ENCODE assay signal across 8 mouse cellular contexts in genomic region chr6:122764446-122765297, GRCm38 (mm10). TPM values are rescaled to one million over a fixed set of nuclear protein-coding genes. Genes with fewer than 3 reads are reported as not detected.
DNase-seq lines count a peak whose midpoint lies in the region; ATAC-seq lines count a peak whose summit lies in the region.

No protein-coding gene starts in this region.

- peaks cover 15% of the 10 kb centered on the region; the same call in 1 of the 2 replicates for H3K27me3 ChIP-seq in forebrain, embryonic 12.5 days
- H3K27me3 ChIP-seq in hindbrain, embryonic 14.5 days (ENCODE audit: control insufficient read depth, insufficient read depth, low read length): no peaks in the 10 kb centered on the region
- no peaks in the 10 kb centered on the region for H3K27me3 ChIP-seq in limb, embryonic 11.5 days (ENCODE audit: control insufficient read depth, insufficient read depth, low read length)

- peak; percentile 37 to 48 for DNase-seq in heart, adult 18-20 months
- no peak for DNase-seq in heart, adult 8-10 months (ENCODE audit: low spot score)
- DNase-seq in c-Kit-negative CD71-positive TER-119-positive erythroid progenitor cells, embryonic 14.5 days (ENCODE audit: low read depth, low spot score): peak; percentile 54
- peak; percentile 82 for DNase-seq in hindbrain, embryonic 14.5 days (ENCODE audit: low spot score)
- DNase-seq in limb, embryonic 11.5 days (ENCODE audit: low spot score): peak; percentile 76
- peak; percentile 17 to 21 for DNase-seq in natural killer cell, adult 2 months (ENCODE audit: low spot score in 2 of 2)
- DNase-seq in thymus, postnatal 0 days (ENCODE audit: low spot score): peak; percentile 70

- under 1% methylated on average over 56 of the region's 56 CpGs for WGBS in forebrain, embryonic 12.5 days
- WGBS in hindbrain, embryonic 14.5 days: under 1% methylated on average over 56 of the region's 56 CpGs
- 1% methylated on average over 56 of the region's 56 CpGs for WGBS in limb, embryonic 11.5 days

- peak overlapping the region; percentile 52 for H3K4me3 ChIP-seq in forebrain, embryonic 12.5 days (replicated peaks)
- H3K4me3 ChIP-seq in hindbrain, embryonic 14.5 days (replicated peaks; ENCODE audit: low read length): peak overlapping the region; percentile 54
- H3K4me3 ChIP-seq in limb, embryonic 11.5 days (ENCODE audit: low read depth, low read length): peak overlapping the region; percentile 45

- peak overlapping the region; percentile 84 for H3K27ac ChIP-seq in forebrain, embryonic 12.5 days
- H3K27ac ChIP-seq in hindbrain, embryonic 14.5 days: peak overlapping the region; percentile 98
- peak overlapping the region; percentile 52 for H3K27ac ChIP-seq in limb, embryonic 11.5 days (replicated peaks; ENCODE audit: low read depth, low read length)

- H3K4me1 ChIP-seq in forebrain, embryonic 12.5 days: peaks cover 24% of the 10 kb centered on the region
- H3K4me1 ChIP-seq in hindbrain, embryonic 14.5 days (replicated peaks; ENCODE audit: control insufficient read depth, insufficient read depth, low read length): peaks cover 21% of the 10 kb centered on the region
- H3K4me1 ChIP-seq in limb, embryonic 11.5 days (ENCODE audit: control insufficient read depth, insufficient read depth, low read length): peaks cover 8% of the 10 kb centered on the region

- H3K4me2 ChIP-seq in forebrain, embryonic 12.5 days: peak overlapping the region; percentile 88
- peak overlapping the region; percentile 82 for H3K4me2 ChIP-seq in hindbrain, embryonic 14.5 days (replicated peaks)
- H3K4me2 ChIP-seq in limb, embryonic 11.5 days (ENCODE audit: low read depth, severe bottlenecking): peak overlapping the region; percentile 85

- H3K36me3 ChIP-seq in forebrain, embryonic 12.5 days (replicated peaks): no peaks in the 10 kb centered on the region
- H3K36me3 ChIP-seq in hindbrain, embryonic 14.5 days (replicated peaks; ENCODE audit: control insufficient read depth, insufficient read depth): no peaks in the 10 kb centered on the region
- H3K36me3 ChIP-seq in limb, embryonic 11.5 days (ENCODE audit: control insufficient read depth, insufficient read depth, low read length): no peaks in the 10 kb centered on the region

- peak; percentile 88 for ATAC-seq in forebrain, embryonic 12.5 days (ENCODE audit: low FRiP score)
- ATAC-seq in hindbrain, embryonic 14.5 days (ENCODE audit: low FRiP score): peak; percentile 91
- peak; percentile 52 for ATAC-seq in limb, embryonic 11.5 days (ENCODE audit: insufficient number of reproducible peaks, low FRiP score, low TSS enrichment, low read depth)

- H3K9me3 ChIP-seq in forebrain, embryonic 12.5 days: no peaks in the 10 kb centered on the region
- no peaks in the 10 kb centered on the region for H3K9me3 ChIP-seq in hindbrain, embryonic 14.5 days (ENCODE audit: control insufficient read depth, low read length)
- H3K9me3 ChIP-seq in limb, embryonic 11.5 days (ENCODE audit: control insufficient read depth, low read length): no peaks in the 10 kb centered on the region

- peak overlapping the region; percentile 59 for H3K9ac ChIP-seq in forebrain, embryonic 12.5 days
- peak overlapping the region; percentile 86 for H3K9ac ChIP-seq in hindbrain, embryonic 14.5 days
- H3K9ac ChIP-seq in limb, embryonic 11.5 days (ENCODE audit: low read length): peak overlapping the region; percentile 50

RNA-seq across cellular contexts. Expression of gene Slc2a3, which starts 36.8 kb away (rescaled TPM):
- 1 to 10 TPM; 2.7 to 3.5 TPM for total RNA-seq in heart, adult 18-20 months (2021)
- total RNA-seq in heart, adult 8-10 months (2022): 1 to 10 TPM; 2.3 to 2.9 (median 2.4) TPM
- 17.7 and 24.2 TPM in 2 replicates for polyA plus RNA-seq in forebrain, embryonic 12.5 days (2016; fragmentation: Nextera tagmentation; extraction: Ambion mirVana)
- 40.1 and 51.6 TPM in 2 replicates for polyA plus RNA-seq in hindbrain, embryonic 14.5 days (2014; fragmentation: Nextera tagmentation; extraction: Ambion mirVana)
- 72.9 and 74.1 TPM in 2 replicates for polyA plus RNA-seq in limb, embryonic 11.5 days (2014; fragmentation: Nextera tagmentation; extraction: Ambion mirVana)
- 12.8 and 13.0 TPM in 2 replicates for polyA plus RNA-seq in thymus, postnatal 0 days (2015; fragmentation: Nextera tagmentation; extraction: Ambion mirVana)

RNA-seq across cellular contexts. Expression of gene Foxj2, which starts 55.0 kb away (rescaled TPM):
- 10 to 100 TPM; 31.7 to 33.5 TPM for total RNA-seq in heart, adult 18-20 months (2021)
- 10 to 100 TPM; 26.3 to 31.5 (median 29.1) TPM for total RNA-seq in heart, adult 8-10 months (2022)
- 5.7 and 5.8 TPM in 2 replicates for polyA plus RNA-seq in forebrain, embryonic 12.5 days (2016; fragmentation: Nextera tagmentation; extraction: Ambion mirVana)
- 9.5 and 11.0 TPM in 2 replicates for polyA plus RNA-seq in hindbrain, embryonic 14.5 days (2014; fragmentation: Nextera tagmentation; extraction: Ambion mirVana)
- 3.7 and 3.9 TPM in 2 replicates for polyA plus RNA-seq in limb, embryonic 11.5 days (2014; fragmentation: Nextera tagmentation; extraction: Ambion mirVana)
- polyA plus RNA-seq in thymus, postnatal 0 days (2015; fragmentation: Nextera tagmentation; extraction: Ambion mirVana): 3.0 and 3.2 TPM in 2 replicates

RNA-seq across cellular contexts. Expression of gene Nanog, which starts 57.4 kb away (rescaled TPM):
- total RNA-seq in heart, adult 18-20 months (2021): not detected
- not detected for total RNA-seq in heart, adult 8-10 months (2022)
- 0.19 and 0.22 TPM in 2 replicates for polyA plus RNA-seq in forebrain, embryonic 12.5 days (2016; fragmentation: Nextera tagmentation; extraction: Ambion mirVana)
- 0.09 TPM in 1 of 2 replicates, not detected in the other for polyA plus RNA-seq in hindbrain, embryonic 14.5 days (2014; fragmentation: Nextera tagmentation; extraction: Ambion mirVana)
- polyA plus RNA-seq in limb, embryonic 11.5 days (2014; fragmentation: Nextera tagmentation; extraction: Ambion mirVana): 0.07 and 0.09 TPM in 2 replicates
- 0.07 TPM in 1 of 2 replicates, not detected in the other for polyA plus RNA-seq in thymus, postnatal 0 days (2015; fragmentation: Nextera tagmentation; extraction: Ambion mirVana)
